Mouse (Mus musculus) spleen, postnatal 14 days (tissue): ENCODE data around the gene Cdh13.
"Not testable (repeated sequence)": the region's sequence is repeated elsewhere in the genome, so short reads cannot be mapped to it uniquely, and the experiment has no call there.

Source experiments
- DNase-seq, 2 experiments: peaks; one replicate each; pipeline ENCODE4 v3.0.0; 2021 to 2022; ENCODE audit warnings: low spot score in 2 of 2

The Cdh13 gene

GRCm38 (mm10) chr8:119351647-119352046 lies 1068.1 kb downstream of the Cdh13 start:
- no peak for DNase-seq

DNA sequence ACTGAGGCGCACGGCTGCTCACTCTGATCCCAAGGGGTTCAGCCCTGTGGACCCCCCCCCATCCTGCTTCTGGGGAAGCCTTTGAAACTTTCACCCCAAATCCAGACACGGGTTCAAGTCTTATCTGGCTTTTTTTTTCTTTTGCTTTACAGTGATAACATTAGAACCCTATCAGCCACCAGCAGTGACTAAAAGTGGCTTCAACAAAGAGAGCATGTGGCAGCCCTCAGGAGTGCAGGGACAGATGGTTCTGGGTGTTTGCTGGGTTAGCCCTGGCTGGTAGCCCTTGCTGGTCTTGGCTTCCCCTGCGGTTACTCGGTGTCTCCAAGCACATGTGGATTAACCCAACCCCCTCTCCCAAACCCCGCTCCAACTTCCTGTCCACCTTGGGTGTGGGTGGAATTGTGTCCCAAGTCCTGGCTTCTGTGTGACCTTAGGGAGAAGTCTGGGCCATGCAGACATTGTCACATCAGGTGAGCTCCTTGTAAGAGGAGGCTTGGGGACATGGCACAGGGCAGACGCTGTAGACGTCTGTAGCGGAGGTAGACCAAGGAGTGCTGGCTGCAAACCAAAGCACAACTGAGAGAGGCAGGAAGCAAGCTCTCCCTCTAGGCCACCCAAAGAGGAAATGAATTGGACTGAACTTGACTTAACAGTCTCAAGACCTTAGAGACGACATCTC lies 1069.6 kb downstream of the Cdh13 start:
- no peak for DNase-seq

- DNase-seq = no peak
Measured at GRCm38 (mm10) chr8:119353659-119354023, 1070.1 kb downstream of the Cdh13 start.

GRCm38 (mm10) chr8:119356631-119357030 lies 1073.1 kb downstream of the Cdh13 start:
- not testable (repeated sequence) for DNase-seq

DNA sequence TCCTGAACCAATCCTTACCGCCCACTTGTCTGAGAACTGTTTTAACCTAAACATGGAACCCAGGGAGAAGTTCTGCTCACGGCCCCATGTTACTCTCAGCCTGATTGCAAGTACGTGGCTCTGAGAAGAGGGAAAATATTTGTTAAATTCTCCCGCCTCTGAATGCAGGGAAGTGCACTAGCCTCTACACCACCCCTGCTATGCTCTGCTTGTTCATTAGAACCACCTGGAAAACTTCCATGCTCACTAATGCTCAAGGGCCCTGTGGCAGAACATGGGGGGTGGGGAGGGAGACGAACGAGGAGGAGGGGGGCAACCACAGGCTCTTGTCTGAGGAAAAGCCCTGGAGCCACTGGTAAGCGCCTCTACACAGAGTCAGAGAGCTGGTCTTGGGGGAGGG lies 1074.6 kb downstream of the Cdh13 start:
- no peak for DNase-seq

DNA sequence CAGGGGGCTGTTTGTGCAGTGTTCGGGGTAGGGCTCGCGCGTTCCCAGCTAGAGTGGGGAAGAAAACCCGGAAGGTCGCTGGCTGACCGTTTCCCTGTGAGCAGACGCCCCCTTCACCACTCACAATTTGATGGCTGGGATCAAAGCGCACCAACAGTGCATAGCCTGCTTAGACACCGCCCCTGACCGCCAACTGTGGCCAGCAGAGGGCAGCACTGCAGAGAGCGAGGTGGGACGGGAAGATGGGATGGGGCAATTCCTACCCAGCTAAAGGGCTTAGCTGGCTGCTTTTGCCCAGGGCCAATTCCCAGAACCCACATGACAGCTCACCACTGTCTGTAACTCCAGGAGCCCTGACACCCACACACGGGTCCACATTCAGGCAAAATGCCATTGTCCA lies 1075.3 kb downstream of the Cdh13 start:
- peak; percentile 19 to 55 for DNase-seq

- no peak for DNase-seq
Measured at GRCm38 (mm10) chr8:119360686-119361295, 1077.3 kb downstream of the Cdh13 start.
